Mouse (Mus musculus) embryo, embryonic 9.5 days (tissue): Measurements from ENCODE around the gene Tnfaip1.

ENCODE experiments used
- DNase-seq: peaks from one replicate; pipeline ENCODE4 v3.0.0-alpha.2; 2017; ENCODE audit errors: extremely low spot score

The Tnfaip1 gene

GRCm38 (mm10) chr11:78500623-78501202 lies 35.4 kb downstream of the Tnfaip1 start:
- DNase-seq: no peak

GRCm38 (mm10) chr11:78499543-78499942 lies 36.6 kb downstream of the Tnfaip1 start:
- no peak for DNase-seq

GRCm38 (mm10) chr11:78499004-78499403 lies 37.1 kb downstream of the Tnfaip1 start, which contains the start of gene Vtn:
TSS of gene Vtn (plus strand) at chr11:78499091.
- no peak for DNase-seq

- peak; percentile 97 for DNase-seq
Observed at GRCm38 (mm10) chr11:78497544-78498522, 38.3 kb downstream of the Tnfaip1 start, which contains the start of gene Sarm1. TSS of gene Sarm1 (minus strand) at chr11:78497754.

GRCm38 (mm10) chr11:78497071-78497541 lies 39.0 kb downstream of the Tnfaip1 start:
- DNase-seq: no peak

- peak; percentile 64 for DNase-seq
Observed at GRCm38 (mm10) chr11:78495904-78496303, 40.2 kb downstream of the Tnfaip1 start.

GRCm38 (mm10) chr11:78490781-78491241 lies 45.3 kb downstream of the Tnfaip1 start:
- peak; percentile 70 for DNase-seq

- peak; percentile 83 for DNase-seq
Observed at GRCm38 (mm10) chr11:78488168-78488567, 48.0 kb downstream of the Tnfaip1 start.

- DNase-seq: no peak
Observed at GRCm38 (mm10) chr11:78483639-78484038, 52.5 kb downstream of the Tnfaip1 start.

- DNase-seq: no peak
Observed at GRCm38 (mm10) chr11:78475289-78475688, 60.8 kb downstream of the Tnfaip1 start.
